18 mouse cellular contexts compared by ENCODE assay signal in genomic region chr9:99044761-99045160, GRCm38 (mm10). TPM values are rescaled to one million over a fixed set of nuclear protein-coding genes. Genes with fewer than 3 reads are reported as not detected.
DNase-seq lines count a peak whose midpoint lies in the region; ATAC-seq and TF ChIP-seq lines count a peak whose summit lies in the region.
"Had no signal": no experiment of that assay in that cellular context is flagged by ENCODE, and none has a peak within 500 bp of the region (broad histone marks: within the 10 kb centered on the region; RNA-seq: fewer than 3 reads in every experiment).

No protein-coding gene starts in this region.

- no peak overlapping the region for H3K4me2 ChIP-seq in forebrain, embryonic 14.5 days (ENCODE audit: low read length)
- H3K4me2 ChIP-seq in forebrain, embryonic 11.5 days (ENCODE audit: low read depth, low read length, severe bottlenecking), result no peak overlapping the region
- H3K4me2 ChIP-seq in lung, postnatal 0 days (replicated peaks; ENCODE audit: low read depth, low read length), result no peak overlapping the region
- H3K4me2 ChIP-seq: embryonic facial prominence, embryonic 15.5 days; midbrain, embryonic 12.5 days had no signal

- ATAC-seq in forebrain, embryonic 14.5 days, result peak; percentile 74; the same call in 1 of the 2 replicates
- no peak for ATAC-seq in forebrain, embryonic 11.5 days (replicated peaks; ENCODE audit: low FRiP score)
- ATAC-seq in lung, postnatal 0 days, result no peak
- ATAC-seq: activated CD4-positive, CD25-positive, alpha-beta regulatory T cell, adult 4 months; inflammation-experienced regulatory T-cells, adult 6 months had no signal

- TF ChIP-seq EP300 in lung, postnatal 0 days (IDR thresholded peaks at IDR 0.05), result no peak

- peak overlapping the region; percentile 2; the same call in 1 of the 2 replicates for H3K27ac ChIP-seq in forebrain, embryonic 14.5 days (ENCODE audit: low read depth, low read length)
- no peak overlapping the region for H3K27ac ChIP-seq in forebrain, embryonic 11.5 days (ENCODE audit: low read depth, low read length)
- H3K27ac ChIP-seq in lung, postnatal 0 days (ENCODE audit: low read length), result no peak overlapping the region
- H3K27ac ChIP-seq: embryonic facial prominence, embryonic 15.5 days; kidney, postnatal 0 days; midbrain, embryonic 12.5 days had no signal

- H3K27me3 ChIP-seq in forebrain, embryonic 14.5 days (replicated peaks; ENCODE audit: control insufficient read depth, insufficient read depth, low read length), result no peaks in the 10 kb centered on the region
- no peaks in the 10 kb centered on the region for H3K27me3 ChIP-seq in forebrain, embryonic 11.5 days (ENCODE audit: control insufficient read depth, insufficient read depth, low read length)
- H3K27me3 ChIP-seq in lung, postnatal 0 days (replicated peaks; ENCODE audit: insufficient read depth, low read length), result no peaks in the 10 kb centered on the region
- H3K27me3 ChIP-seq: embryonic facial prominence, embryonic 15.5 days; midbrain, embryonic 12.5 days had no signal

- no peaks in the 10 kb centered on the region for H3K9me3 ChIP-seq in forebrain, embryonic 14.5 days (replicated peaks; ENCODE audit: control insufficient read depth, low read length)
- H3K9me3 ChIP-seq in forebrain, embryonic 11.5 days (ENCODE audit: control insufficient read depth, low read length), result no peaks in the 10 kb centered on the region
- H3K9me3 ChIP-seq in lung, postnatal 0 days (ENCODE audit: low read length), result no peaks in the 10 kb centered on the region
- H3K9me3 ChIP-seq: embryonic facial prominence, embryonic 15.5 days; midbrain, embryonic 12.5 days had no signal

- peaks cover 37% of the 10 kb centered on the region for H3K36me3 ChIP-seq in forebrain, embryonic 14.5 days (ENCODE audit: control insufficient read depth, insufficient read depth, low read length)
- no peaks in the 10 kb centered on the region for H3K36me3 ChIP-seq in forebrain, embryonic 11.5 days (ENCODE audit: control insufficient read depth, insufficient read depth, low read length)
- H3K36me3 ChIP-seq in lung, postnatal 0 days (ENCODE audit: insufficient read depth, low read length), result peaks cover 2% of the 10 kb centered on the region; the same call in 1 of the 2 replicates

- H3K4me1 ChIP-seq in forebrain, embryonic 14.5 days (ENCODE audit: control insufficient read depth, insufficient read depth, low read length), result no peaks in the 10 kb centered on the region
- no peaks in the 10 kb centered on the region for H3K4me1 ChIP-seq in forebrain, embryonic 11.5 days (replicated peaks; ENCODE audit: control insufficient read depth, insufficient read depth, low read length)
- H3K4me1 ChIP-seq in lung, postnatal 0 days (ENCODE audit: insufficient read depth, low read depth, low read length), result no peaks in the 10 kb centered on the region
- H3K4me1 ChIP-seq: embryonic facial prominence, embryonic 15.5 days; midbrain, embryonic 12.5 days had no signal

- DNase-seq in forebrain, embryonic 14.5 days (ENCODE audit: low spot score), result peak; percentile 69
- DNase-seq in forebrain, embryonic 11.5 days (ENCODE audit: low spot score), result no peak
- DNase-seq in right cerebral cortex, postnatal 25 days, result peak; percentile 29
- DNase-seq in right cerebral cortex, postnatal 36 days (ENCODE audit: low spot score in 2 of 2), result no peak
- DNase-seq in cerebellum, postnatal 36 days, result peak; percentile 54 to 67
- peak; percentile 57 to 59 for DNase-seq in layer of hippocampus, postnatal 36 days
- no peak for DNase-seq in lung, postnatal 0 days (ENCODE audit: low spot score)
- no peak for DNase-seq in left cerebral cortex, adult 9 months (ENCODE audit: low spot score in 2 of 2)
- DNase-seq: gastrocnemius, postnatal 25 days; heart, postnatal 14 days; lung, postnatal 4 days had no signal

- H3K4me3 ChIP-seq in forebrain, embryonic 14.5 days (ENCODE audit: low read depth, low read length), result no peak overlapping the region
- H3K4me3 ChIP-seq in forebrain, embryonic 11.5 days (ENCODE audit: low read depth, low read length), result no peak overlapping the region
- no peak overlapping the region for H3K4me3 ChIP-seq in lung, postnatal 0 days (ENCODE audit: low read depth, low read length)
- H3K4me3 ChIP-seq: embryonic facial prominence, embryonic 15.5 days; midbrain, embryonic 12.5 days had no signal

- TF ChIP-seq CTCF in lung, postnatal 0 days (IDR thresholded peaks at IDR 0.05), result no peak

- no peak overlapping the region for H3K9ac ChIP-seq in forebrain, embryonic 14.5 days (ENCODE audit: low read length)
- H3K9ac ChIP-seq in forebrain, embryonic 11.5 days (ENCODE audit: low read length), result no peak overlapping the region
- no peak overlapping the region for H3K9ac ChIP-seq in lung, postnatal 0 days (replicated peaks; ENCODE audit: low read depth)
- H3K9ac ChIP-seq: embryonic facial prominence, embryonic 15.5 days; midbrain, embryonic 12.5 days had no signal

- WGBS in forebrain, embryonic 14.5 days, result 76% methylated on average over 8 of the region's 8 CpGs
- WGBS in forebrain, embryonic 11.5 days, result 88% methylated on average over 8 of the region's 8 CpGs
- 82% methylated on average over 8 of the region's 8 CpGs for WGBS in lung, postnatal 0 days

RNA-seq across cellular contexts. Expression of gene Gm1123, which starts 9.2 kb away (rescaled TPM):
- not detected in 2 replicates for polyA plus RNA-seq in forebrain, embryonic 14.5 days (2014; fragmentation: Nextera tagmentation; extraction: Ambion mirVana)
- not detected in 2 replicates for polyA plus RNA-seq in forebrain, embryonic 11.5 days (2014; fragmentation: Nextera tagmentation; extraction: Ambion mirVana)
- not detected for total RNA-seq in layer of hippocampus, postnatal 36 days (2021)
- polyA plus RNA-seq in lung, postnatal 0 days (2015; fragmentation: Nextera tagmentation; extraction: Ambion mirVana), result 0.12 TPM in 1 of 2 replicates, not detected in the other
- total RNA-seq: gastrocnemius, postnatal 25 days; heart, postnatal 14 days had no signal
- polyA plus RNA-seq: embryonic facial prominence, embryonic 15.5 days; frontal cortex, adult 2 months; midbrain, embryonic 12.5 days; testis, adult 2 months had no signal

RNA-seq across cellular contexts. Expression of gene Faim, which starts 58.6 kb away (rescaled TPM):
- 104 and 105 TPM in 2 replicates for polyA plus RNA-seq in forebrain, embryonic 14.5 days (2014; fragmentation: Nextera tagmentation; extraction: Ambion mirVana)
- polyA plus RNA-seq in forebrain, embryonic 11.5 days (2014; fragmentation: Nextera tagmentation; extraction: Ambion mirVana), result 74.7 and 78.4 TPM in 2 replicates
- total RNA-seq in layer of hippocampus, postnatal 36 days (2021), result 10 to 100 TPM; 64.5 to 67.3 TPM
- 35.3 and 38.4 TPM in 2 replicates for polyA plus RNA-seq in lung, postnatal 0 days (2015; fragmentation: Nextera tagmentation; extraction: Ambion mirVana)

Comparison
In these comparisons a context has a peak if more than half of its experiments do, and no peak if none do; other contexts are left out.
1. DNase-seq: peak in forebrain, embryonic 14.5 days (single experiment), right cerebral cortex, postnatal 25 days (single experiment), cerebellum, postnatal 36 days (2 of 2) and layer of hippocampus, postnatal 36 days (2 of 2); none in forebrain, embryonic 11.5 days (single experiment), right cerebral cortex, postnatal 36 days (0 of 2), lung, postnatal 0 days (single experiment) and left cerebral cortex, adult 9 months (0 of 2).